Mouse (Mus musculus) hindbrain, embryonic 10.5 days (tissue): ENCODE results near the gene Stk36. TPM values are rescaled to one million over a fixed set of nuclear protein-coding genes. Genes with fewer than 3 reads are reported as not detected.
A peak's percentile ranks its signal among the peaks of the same experiment; 100 is the strongest.

Source experiments
- DNase-seq: peaks from one replicate; pipeline ENCODE4 v3.0.0-alpha.2; 2017; ENCODE audit warnings: low spot score
- H3K27ac ChIP-seq: fragments of 300-500 bp; sonication (generic); 2 replicates; pipeline ENCODE4 v1.5.1; 2016; ENCODE audit warnings: mild to moderate bottlenecking, moderate library complexity
- H3K27me3 ChIP-seq: fragments of 300-500 bp; sonication (generic); 2 replicates; pipeline ENCODE4 v1.6.1; 2016; ENCODE audit warnings: mild to moderate bottlenecking; ENCODE audit not compliant: poor library complexity, insufficient read depth, severe bottlenecking
- H3K36me3 ChIP-seq: fragments of 300-500 bp; sonication (generic); 2 replicates; pipeline ENCODE4 v1.6.1; 2016; ENCODE audit warnings: mild to moderate bottlenecking, moderate library complexity
- H3K4me1 ChIP-seq: fragments of 300-500 bp; sonication (generic); replicated peaks from 2 replicates; pipeline ENCODE4 v1.6.1; 2016; ENCODE audit warnings: mild to moderate bottlenecking
- H3K4me3 ChIP-seq: fragments of 300-500 bp; sonication (generic); 2 replicates; pipeline ENCODE4 v1.5.1; 2016; ENCODE audit warnings: mild to moderate bottlenecking, moderate library complexity
- H3K9me3 ChIP-seq: fragments of 300-500 bp; sonication (generic); 2 replicates; pipeline ENCODE4 v1.6.1; 2016; ENCODE audit warnings: mild to moderate bottlenecking, moderate library complexity
- WGBS: fragments of 180-500 bp; shearing (Covaris S2); methylation state at CpG from one replicate; pipeline ENCODE4 v1.1.7; 2016; 5-methylcytosine and 5-hydroxymethylcytosine counted together
- polyA plus RNA-seq: library from polyadenylated mRNA; unstranded; fragments of >200 nt; fragmentation: Nextera tagmentation; extraction: Ambion mirVana; gene quantifications from 2 replicates; pipeline ENCODE4 v1.2.1, GENCODE M21; 2016

Gene Stk36
- 15.3 and 21.8 TPM in 2 replicates for polyA plus RNA-seq

- peak; percentile 89 for DNase-seq
- H3K4me1 ChIP-seq: peaks cover 19% of the 10 kb centered on the region
- 9% methylated on average over 25 of the region's 25 CpGs for whole genome bisulfite sequencing
- peak within 1 kb of the TSS; percentile 93 for H3K4me3 ChIP-seq
- H3K27ac ChIP-seq: peak within 1 kb of the TSS; percentile 83
- no peaks in the 10 kb centered on the region for H3K27me3 ChIP-seq
- H3K36me3 ChIP-seq: peaks cover 53% of the 10 kb centered on the region
- H3K9me3 ChIP-seq: no peaks in the 10 kb centered on the region
Measured at GRCm38 (mm10) chr1:74601267-74601962, at the start of gene Stk36, which contains the start of gene Rnf25. TSS of gene Stk36 (plus strand) at chr1:74601445. TSS of gene Rnf25 (minus strand) at chr1:74601397.

DNA sequence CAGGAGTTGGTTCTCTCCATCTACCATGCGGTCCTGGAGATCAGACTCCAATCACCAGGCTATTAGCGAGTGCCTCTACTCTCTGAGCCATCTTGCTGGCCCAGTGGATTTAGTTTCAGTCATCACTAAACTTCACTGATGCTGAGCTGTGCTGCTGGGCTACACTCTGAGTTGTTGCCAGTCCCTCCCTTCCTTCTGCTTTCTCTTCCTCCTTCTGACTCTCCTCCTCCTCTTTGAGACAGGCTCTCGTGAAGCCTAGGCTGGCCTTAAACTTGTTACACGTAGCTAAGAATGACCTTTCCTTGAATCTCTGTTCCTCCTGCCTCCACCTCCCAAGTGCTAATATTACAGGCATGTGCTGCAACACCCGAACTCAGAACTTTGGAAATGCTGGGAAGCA lies 42.2 kb upstream of the Stk36 start:
- Histone ChIP-seq H3K36me3 (peaks cover 15% of the 10 kb centered on the region), H3K27ac (no peak overlapping the region), H3K9me3 (no peaks in the 10 kb centered on the region), H3K4me1 (no peaks in the 10 kb centered on the region), H3K27me3 (no peaks in the 10 kb centered on the region), H3K4me3 (no peak overlapping the region)
- no peak for DNase-seq
- 89% methylated on average over 5 of the region's 5 CpGs for WGBS

- Histone ChIP-seq H3K36me3 (peaks cover 81% of the 10 kb centered on the region), H3K9me3 (no peaks in the 10 kb centered on the region), H3K4me1 (no peaks in the 10 kb centered on the region), H3K4me3 (no peak overlapping the region), H3K27me3 (no peaks in the 10 kb centered on the region), H3K27ac (no peak overlapping the region)
- DNase-seq: no peak
- 72% methylated on average over 6 of the region's 6 CpGs for WGBS
Measured at GRCm38 (mm10) chr1:74565834-74566233, 35.4 kb upstream of the Stk36 start.

DNA sequence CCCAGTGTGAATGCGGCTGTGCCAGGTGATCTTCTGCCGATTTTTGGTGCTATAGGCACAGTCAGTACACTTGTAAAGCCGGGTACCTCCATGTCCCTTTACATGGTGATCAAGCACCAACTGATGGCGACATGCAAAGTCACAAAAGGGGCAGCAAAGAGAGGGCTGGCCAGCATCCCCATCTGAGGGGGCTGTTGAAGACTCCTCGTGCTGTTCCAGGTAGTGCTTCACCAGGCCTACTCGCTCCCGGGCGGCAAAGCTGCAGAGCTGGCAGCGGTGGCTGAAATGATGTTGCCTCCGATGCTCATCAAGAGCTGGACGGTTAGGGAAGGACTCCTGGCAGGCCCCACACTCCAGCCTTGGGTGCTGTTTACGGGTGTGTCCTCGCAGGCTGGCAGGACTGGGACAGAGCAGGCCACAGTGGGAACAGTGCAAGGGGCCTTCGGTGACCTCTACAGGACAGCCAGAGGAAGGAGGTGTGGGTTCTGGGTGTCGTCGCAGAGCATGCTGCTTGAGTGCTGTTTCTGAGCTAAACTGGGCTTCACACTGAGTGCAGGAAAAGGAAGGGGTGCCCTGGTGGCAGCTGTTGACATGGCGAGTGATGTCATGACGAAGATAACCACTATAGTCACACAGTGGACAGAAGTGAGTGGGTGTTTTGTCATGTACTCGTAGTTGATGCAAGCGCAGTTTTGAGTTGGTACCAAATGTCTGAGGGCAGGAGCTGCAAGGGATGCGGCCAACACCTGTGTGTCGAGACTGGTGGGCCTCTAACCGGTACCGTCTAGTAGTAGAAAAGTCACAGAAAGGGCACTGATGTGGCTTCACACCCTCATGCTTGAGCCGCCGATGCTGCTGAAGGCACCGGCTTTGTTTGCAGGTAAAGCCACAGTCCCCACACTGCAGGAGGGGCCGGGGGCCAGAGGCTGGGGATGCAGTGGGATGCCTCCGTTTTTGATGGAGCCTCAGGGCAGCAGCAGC lies 31.2 kb upstream of the Stk36 start:
- DNase-seq: no peak
- no peak overlapping the region for H3K4me3 ChIP-seq
- no peak overlapping the region for H3K27ac ChIP-seq
- WGBS: 91% methylated on average over 29 of the region's 29 CpGs
- H3K4me1 ChIP-seq: no peaks in the 10 kb centered on the region
- H3K36me3 ChIP-seq: peaks cover 98% of the 10 kb centered on the region
- H3K9me3 ChIP-seq: no peaks in the 10 kb centered on the region
- no peaks in the 10 kb centered on the region for H3K27me3 ChIP-seq

GRCm38 (mm10) chr1:74582621-74583020 lies 18.6 kb upstream of the Stk36 start:
- H3K27ac ChIP-seq: no peak overlapping the region
- peaks cover 67% of the 10 kb centered on the region for H3K36me3 ChIP-seq
- peaks cover 17% of the 10 kb centered on the region for H3K4me1 ChIP-seq
- H3K4me3 ChIP-seq: no peak overlapping the region
- H3K9me3 ChIP-seq: no peaks in the 10 kb centered on the region
- WGBS: 76% methylated on average over 3 of the region's 3 CpGs
- H3K27me3 ChIP-seq: no peaks in the 10 kb centered on the region
- no peak for DNase-seq

- Histone ChIP-seq H3K27me3 (no peaks in the 10 kb centered on the region), H3K4me3 (no peak overlapping the region), H3K27ac (no peak overlapping the region), H3K9me3 (no peaks in the 10 kb centered on the region), H3K4me1 (peaks cover 24% of the 10 kb centered on the region), H3K36me3 (peaks cover 49% of the 10 kb centered on the region)
- DNase-seq: no peak
- WGBS: 92% methylated on average over 3 of the region's 3 CpGs
Measured at GRCm38 (mm10) chr1:74584616-74585398, 16.4 kb upstream of the Stk36 start.

GRCm38 (mm10) chr1:74587233-74587772 lies 13.9 kb upstream of the Stk36 start:
- Histone ChIP-seq H3K27me3 (no peaks in the 10 kb centered on the region), H3K4me1 (peaks cover 24% of the 10 kb centered on the region), H3K9me3 (no peaks in the 10 kb centered on the region), H3K27ac (peak overlapping the region; percentile 90), H3K36me3 (peaks cover 52% of the 10 kb centered on the region), H3K4me3 (peak overlapping the region; percentile 94)
- WGBS: under 1% methylated on average over 24 of the region's 24 CpGs
- DNase-seq: no peak

GRCm38 (mm10) chr1:74587773-74588445 lies 13.3 kb upstream of the Stk36 start, which contains the start of the genes Zfp142 and Bcs1l:
TSS of gene Zfp142 (minus strand) at chr1:74588246.
TSS of gene Bcs1l (plus strand) at chr1:74588289.
- Histone ChIP-seq H3K4me1 (peaks cover 24% of the 10 kb centered on the region), H3K9me3 (no peaks in the 10 kb centered on the region), H3K36me3 (peaks cover 50% of the 10 kb centered on the region), H3K27me3 (no peaks in the 10 kb centered on the region), H3K4me3 (peak within 1 kb of the TSS; percentile 94), H3K27ac (peak within 1 kb of the TSS; percentile 90)
- DNase-seq: peak; percentile 99
- WGBS: under 1% methylated on average over 48 of the region's 48 CpGs

GRCm38 (mm10) chr1:74594434-74594833 lies 6.8 kb upstream of the Stk36 start:
- DNase-seq: no peak
- Histone ChIP-seq H3K27ac (no peak overlapping the region), H3K9me3 (no peaks in the 10 kb centered on the region), H3K27me3 (no peaks in the 10 kb centered on the region), H3K4me1 (no peaks in the 10 kb centered on the region; the same call in 1 of the 2 replicates), H3K36me3 (peaks cover 92% of the 10 kb centered on the region), H3K4me3 (no peak overlapping the region)
- WGBS: 89% methylated on average over 8 of the region's 8 CpGs

DNA sequence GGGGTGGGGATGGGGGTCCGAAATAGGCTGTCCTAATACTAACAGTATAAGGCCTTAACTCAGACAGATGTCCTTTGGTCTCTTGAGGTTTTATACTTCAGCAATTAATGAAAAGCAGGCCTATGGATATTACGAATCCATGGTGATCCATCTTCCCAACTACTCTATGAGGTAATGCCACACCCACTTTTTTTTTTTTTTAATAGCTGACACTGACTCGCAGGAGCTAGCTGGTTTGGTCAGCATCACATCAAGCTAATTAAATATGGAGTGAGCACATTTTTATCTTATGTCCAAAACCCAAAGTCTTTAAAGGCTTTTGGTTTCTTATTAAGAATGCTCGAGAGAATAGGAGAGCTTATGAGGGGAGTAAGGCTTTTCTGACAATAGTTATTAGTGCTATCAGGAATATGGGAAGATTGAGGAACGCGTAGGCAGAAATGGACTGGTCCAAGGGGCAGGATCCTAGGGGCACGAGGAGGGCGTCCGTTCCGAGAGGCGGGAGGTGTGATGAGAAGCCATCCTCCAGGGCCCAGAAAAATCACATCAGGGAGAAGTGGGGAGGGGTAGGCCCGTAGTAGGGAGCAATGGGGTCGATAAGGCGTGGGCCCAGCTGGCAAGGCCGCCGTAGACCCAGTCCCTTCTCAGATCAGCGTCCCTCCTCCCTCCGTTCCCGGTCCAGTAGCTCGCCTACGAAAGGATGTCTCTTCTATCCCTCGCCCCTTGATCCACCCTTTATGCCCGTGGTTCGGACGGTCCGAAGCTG lies 561 bp upstream of the Stk36 start:
- Histone ChIP-seq H3K4me3 (peak overlapping the region; percentile 93), H3K4me1 (peaks cover 19% of the 10 kb centered on the region), H3K27ac (peak overlapping the region; percentile 83), H3K36me3 (peaks cover 56% of the 10 kb centered on the region), H3K9me3 (no peaks in the 10 kb centered on the region), H3K27me3 (no peaks in the 10 kb centered on the region)
- 10% methylated on average over 26 of the region's 26 CpGs for WGBS
- no peak for DNase-seq

- H3K4me3 ChIP-seq: no peak overlapping the region
- WGBS: 93% methylated on average over 1 of the region's 1 CpGs
- H3K9me3 ChIP-seq: no peaks in the 10 kb centered on the region
- peaks cover 61% of the 10 kb centered on the region for H3K36me3 ChIP-seq
- DNase-seq: no peak
- H3K27ac ChIP-seq: no peak overlapping the region
- peaks cover 10% of the 10 kb centered on the region for H3K4me1 ChIP-seq
- no peaks in the 10 kb centered on the region for H3K27me3 ChIP-seq
Measured at GRCm38 (mm10) chr1:74624183-74624582, 22.9 kb downstream of the Stk36 start.
